Mouse (Mus musculus) CD4-positive, CD25-positive, alpha-beta regulatory T cell, adult 4 months (primary cell): ENCODE measurements around the gene Nwd1. TPM values are rescaled to one million over a fixed set of nuclear protein-coding genes. Genes with fewer than 3 reads are reported as not detected.

ENCODE experiments used
- ATAC-seq: one replicate; pipeline ENCODE4 v1.8.0; 2017
- polyA plus RNA-seq, 2 experiments: library from polyadenylated mRNA; unstranded; fragments of 100-300 nt; shearing (Covaris generic); gene quantifications; one replicate each; pipeline ENCODE4 v1.2.1; 2017

The Nwd1 gene
- polyA plus RNA-seq, 2 experiments from 2014 or later, result 0.14 TPM; not detected in 1

GRCm38 (mm10) chr8:72712569-72712968, 66.1 kb downstream of the Nwd1 start:
- no peak for ATAC-seq

GRCm38 (mm10) chr8:72716594-72716993, 70.1 kb downstream of the Nwd1 start:
- ATAC-seq, result no peak

GRCm38 (mm10) chr8:72720541-72720940, 74.0 kb downstream of the Nwd1 start:
- no peak for ATAC-seq

- ATAC-seq, result peak; percentile 100
Measured at GRCm38 (mm10) chr8:72722769-72723650, 76.5 kb downstream of the Nwd1 start, which contains the start of gene Sin3b. TSS of gene Sin3b (plus strand) at chr8:72723285.

- peak; percentile 10 for ATAC-seq
Measured at GRCm38 (mm10) chr8:72723651-72724001, 77.1 kb downstream of the Nwd1 start.

- ATAC-seq, result no peak
Measured at GRCm38 (mm10) chr8:72728636-72729035, 82.1 kb downstream of the Nwd1 start.

- peak; percentile 54 for ATAC-seq
Measured at GRCm38 (mm10) chr8:72735001-72735400, 88.5 kb downstream of the Nwd1 start.

GRCm38 (mm10) chr8:72736868-72737267, 90.4 kb downstream of the Nwd1 start:
- no peak for ATAC-seq

GRCm38 (mm10) chr8:72746061-72746460, 99.5 kb downstream of the Nwd1 start:
- ATAC-seq, result peak; percentile 56

GRCm38 (mm10) chr8:72749846-72750245, 103.3 kb downstream of the Nwd1 start:
- no peak for ATAC-seq

GRCm38 (mm10) chr8:72750266-72750665, 103.8 kb downstream of the Nwd1 start:
- ATAC-seq, result no peak

GRCm38 (mm10) chr8:72751126-72751525, 104.6 kb downstream of the Nwd1 start:
- no peak for ATAC-seq

GRCm38 (mm10) chr8:72752289-72752688, 105.8 kb downstream of the Nwd1 start:
- no peak for ATAC-seq

- ATAC-seq, result no peak
Measured at GRCm38 (mm10) chr8:72753165-72753564, 106.7 kb downstream of the Nwd1 start.

GRCm38 (mm10) chr8:72753781-72754180, 107.3 kb downstream of the Nwd1 start:
- ATAC-seq, result no peak

- ATAC-seq, result no peak
Measured at GRCm38 (mm10) chr8:72756031-72756430, 109.5 kb downstream of the Nwd1 start.

GRCm38 (mm10) chr8:72756771-72757390, 110.4 kb downstream of the Nwd1 start:
- ATAC-seq, result no peak

GRCm38 (mm10) chr8:72757426-72758195, 111.1 kb downstream of the Nwd1 start:
- ATAC-seq, result no peak

- no peak for ATAC-seq
Measured at GRCm38 (mm10) chr8:72758310-72758709, 111.8 kb downstream of the Nwd1 start.

- ATAC-seq, result no peak
Measured at GRCm38 (mm10) chr8:72760216-72760615, 113.7 kb downstream of the Nwd1 start.

GRCm38 (mm10) chr8:72761322-72762051, 115.0 kb downstream of the Nwd1 start, which contains the start of gene F2rl3:
TSS of gene F2rl3 (plus strand) at chr8:72761880.
- ATAC-seq, result peak; percentile 91

GRCm38 (mm10) chr8:72762306-72762705, 115.8 kb downstream of the Nwd1 start:
- peak; percentile 7 for ATAC-seq
